Mouse (Mus musculus) mouse trophoblast stem cell (cell line): Measurements from ENCODE around the gene Rad51b.

ENCODE experiments used
- in situ Hi-C, 2 experiments: fragments of 300-500 bp; cut with MseI, MboI; formaldehyde crosslinking; loops; 2 replicates in 1 of 2; 3 replicates in 1 of 2; pipeline ENCODE4 v1.15.1; 2025

Gene Rad51b

GRCm38 (mm10) chr12:79759180-79759902, 462.3 kb downstream of the Rad51b start:
- in situ Hi-C loops, result no loop called here

- in situ Hi-C loops, result no loop called here
Observed at GRCm38 (mm10) chr12:79761217-79761616, 464.1 kb downstream of the Rad51b start.

- in situ Hi-C loops, result no loop called here
Observed at GRCm38 (mm10) chr12:79762087-79762486, 465.0 kb downstream of the Rad51b start.

- in situ Hi-C loops, result no loop called here
Observed at GRCm38 (mm10) chr12:79762570-79763275, 465.6 kb downstream of the Rad51b start.

DNA sequence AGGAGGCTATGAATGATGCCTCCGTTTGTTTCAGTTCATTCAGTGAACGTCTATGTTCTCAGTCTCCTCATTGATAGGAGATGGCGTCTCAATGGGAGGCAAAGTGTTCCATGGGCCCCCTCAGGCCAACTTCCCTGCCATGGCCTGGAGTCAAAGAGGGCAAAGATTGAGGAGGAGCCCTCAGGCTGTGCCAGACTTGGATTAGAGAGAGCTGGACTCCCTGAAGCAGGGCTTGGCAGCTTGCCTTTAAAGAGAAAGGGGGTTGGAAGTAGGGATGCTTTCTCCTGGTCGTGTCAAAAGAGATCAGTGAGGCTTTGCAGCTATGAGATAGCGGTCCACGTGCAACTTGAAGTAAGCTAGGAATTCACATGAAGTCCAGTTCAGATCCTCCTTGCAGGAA, 469.0 kb downstream of the Rad51b start:
- in situ Hi-C loops, result no loop called here

- in situ Hi-C loops, result no loop called here
Observed at GRCm38 (mm10) chr12:79768741-79769322, 471.8 kb downstream of the Rad51b start.

DNA sequence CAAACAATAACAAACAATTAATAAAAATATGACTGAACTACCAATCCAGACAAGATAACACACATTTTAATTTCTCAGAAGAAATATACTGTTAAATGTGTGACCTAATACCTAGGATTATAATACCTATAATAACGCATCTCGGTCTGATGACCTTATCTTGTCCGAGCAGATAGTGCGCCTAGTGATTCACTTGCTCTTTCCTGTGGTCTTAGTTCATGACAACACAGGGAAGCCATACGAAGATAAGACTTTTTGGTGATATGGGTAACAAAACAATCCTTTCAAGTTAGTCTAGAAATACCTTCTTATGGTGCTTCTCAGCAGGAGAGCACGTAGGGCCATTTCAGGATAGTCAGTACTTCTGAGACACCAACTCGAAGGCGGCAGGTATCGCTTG, 472.7 kb downstream of the Rad51b start:
- in situ Hi-C loops, result no loop called here

GRCm38 (mm10) chr12:79771194-79771593, 474.1 kb downstream of the Rad51b start:
- in situ Hi-C loops, result no loop called here

DNA sequence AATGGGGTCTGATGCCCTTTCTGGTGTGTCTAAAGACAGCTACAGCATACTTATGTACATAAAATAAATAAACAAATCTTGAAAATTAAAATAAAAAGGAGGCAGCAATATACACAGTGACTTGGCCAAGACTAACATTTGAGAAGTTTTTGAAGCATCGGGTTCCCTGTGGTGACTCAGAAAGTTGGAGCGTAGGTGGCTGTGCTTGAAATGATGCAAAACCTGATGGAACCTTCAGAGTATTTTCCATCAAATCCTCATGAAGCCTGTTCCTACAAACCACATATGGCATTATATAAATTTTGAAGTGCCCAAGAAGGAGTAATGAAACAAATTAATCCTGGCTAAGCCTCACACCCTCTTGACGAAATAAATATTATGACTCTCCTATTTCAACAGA, 474.7 kb downstream of the Rad51b start:
- in situ Hi-C loops, result no loop called here

DNA sequence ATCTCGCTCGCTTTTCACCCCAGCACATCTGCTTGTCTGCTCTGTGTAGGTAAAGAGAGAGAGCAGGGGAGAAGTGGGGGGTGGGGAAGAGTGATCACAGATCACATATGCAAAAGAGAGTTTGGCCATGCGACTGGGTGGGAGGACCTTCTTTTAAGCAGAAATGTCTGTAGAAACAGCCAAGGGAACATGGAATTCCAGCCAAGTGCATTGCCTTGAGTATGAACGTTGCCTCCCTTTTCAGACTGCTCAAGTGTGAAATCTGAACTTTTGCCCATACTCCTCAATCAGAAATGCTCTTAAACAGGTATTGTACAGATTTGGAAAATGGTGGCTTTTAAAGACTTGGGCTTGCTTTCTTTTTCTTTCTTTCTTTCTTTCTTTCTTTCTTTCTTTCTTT, 476.2 kb downstream of the Rad51b start:
- in situ Hi-C loops, result no loop called here

DNA sequence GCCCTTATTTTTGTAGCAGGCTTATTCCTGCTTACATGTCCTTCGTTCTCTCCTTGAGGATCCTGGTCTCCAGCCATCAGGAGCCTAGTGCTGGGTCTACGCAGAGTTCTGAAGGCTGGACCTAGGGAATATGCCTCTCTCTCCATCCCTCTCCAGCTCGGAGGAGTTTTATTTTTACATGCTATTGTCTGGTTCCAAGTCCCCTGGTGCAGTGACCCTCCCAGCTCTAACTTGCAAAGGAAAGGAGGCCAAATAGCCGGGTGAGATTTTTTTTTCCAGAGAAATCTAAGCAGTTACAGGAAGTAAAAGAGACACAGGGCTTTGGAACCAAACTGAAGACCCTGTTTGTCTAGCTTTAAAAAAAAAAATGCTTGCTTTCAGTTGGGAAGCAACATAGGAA, 477.5 kb downstream of the Rad51b start:
- in situ Hi-C loops, result no loop called here

- in situ Hi-C loops, result no loop called here
Observed at GRCm38 (mm10) chr12:79776828-79777227, 479.7 kb downstream of the Rad51b start.

DNA sequence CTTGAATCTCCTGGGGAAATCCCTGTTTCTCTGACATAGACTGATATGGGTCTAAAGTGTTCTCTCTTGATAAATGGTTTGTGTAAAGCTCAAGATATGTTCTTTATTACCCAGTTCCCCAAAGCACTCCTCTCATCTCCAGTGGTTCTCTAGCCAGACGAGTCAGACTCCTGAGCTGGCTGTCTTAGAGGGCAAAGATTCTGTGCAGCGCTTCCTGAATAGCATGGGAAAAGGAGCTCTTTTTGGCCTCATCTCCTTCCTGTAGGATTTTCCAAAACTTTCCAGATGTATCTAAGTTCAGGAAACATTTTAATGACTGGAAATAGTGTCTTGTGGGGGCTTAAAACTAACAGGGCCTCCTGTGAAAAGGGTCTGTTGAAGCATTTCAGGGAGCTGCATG, 483.7 kb downstream of the Rad51b start:
- in situ Hi-C loops, result no loop called here

GRCm38 (mm10) chr12:79781788-79782187, 484.7 kb downstream of the Rad51b start:
- in situ Hi-C loops, result no loop called here

GRCm38 (mm10) chr12:79782444-79783117, 485.5 kb downstream of the Rad51b start:
- in situ Hi-C loops, result no loop called here

GRCm38 (mm10) chr12:79784159-79784558, 487.1 kb downstream of the Rad51b start:
- in situ Hi-C loops, result no loop called here

- in situ Hi-C loops, result no loop called here
Observed at GRCm38 (mm10) chr12:79785691-79786090, 488.6 kb downstream of the Rad51b start.

- in situ Hi-C loops, result no loop called here
Observed at GRCm38 (mm10) chr12:79787538-79787937, 490.5 kb downstream of the Rad51b start.

DNA sequence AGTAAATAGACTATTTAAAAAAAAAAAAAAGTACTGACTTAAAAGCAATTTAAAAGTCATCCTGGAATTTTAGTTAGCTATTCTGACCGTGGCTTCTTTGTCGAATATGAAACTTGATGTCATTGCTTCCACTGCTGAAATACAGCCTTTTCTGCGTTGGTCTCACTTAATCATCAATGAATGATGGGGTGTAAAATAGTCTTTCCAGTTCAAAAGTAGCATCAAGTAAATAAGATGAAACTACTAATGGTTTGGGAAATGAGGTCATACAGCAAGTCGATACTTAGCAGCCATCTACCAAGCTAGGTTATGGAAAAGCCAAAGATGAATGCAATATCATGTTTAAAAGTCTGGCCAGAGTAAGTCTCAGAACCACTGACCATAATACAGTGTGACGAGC, 491.3 kb downstream of the Rad51b start:
- in situ Hi-C loops, result no loop called here

GRCm38 (mm10) chr12:79789481-79789880, 492.4 kb downstream of the Rad51b start:
- in situ Hi-C loops, result no loop called here

- in situ Hi-C loops, result no loop called here
Observed at GRCm38 (mm10) chr12:79793382-79793781, 496.3 kb downstream of the Rad51b start.

DNA sequence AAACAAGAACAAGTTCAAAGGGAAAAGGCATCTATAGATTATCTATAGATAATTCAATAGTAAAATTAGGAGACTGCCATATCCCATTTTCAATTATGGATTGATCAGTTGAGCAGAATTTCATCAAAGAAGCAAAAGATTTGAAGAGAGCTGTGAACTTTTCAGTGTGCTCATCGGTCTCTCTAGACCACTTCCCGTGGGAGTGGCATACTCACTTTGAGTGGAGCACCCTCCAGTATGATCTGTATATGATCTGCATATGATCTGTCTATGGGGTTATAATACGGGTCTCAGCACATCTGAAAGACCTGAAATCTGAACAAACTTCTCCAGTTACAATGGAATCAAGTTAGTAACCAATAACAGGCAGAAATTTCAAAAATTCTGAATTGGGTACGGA, 497.7 kb downstream of the Rad51b start:
- in situ Hi-C loops, result no loop called here
